Mouse (Mus musculus): ENCODE results near the gene Slpi. TPM values are rescaled to one million over a fixed set of nuclear protein-coding genes. Genes with fewer than 3 reads are reported as not detected.

Slpi gene
- total and polyA plus RNA-seq, 2 experiments = 1.4 to 4.5 TPM

DNA sequence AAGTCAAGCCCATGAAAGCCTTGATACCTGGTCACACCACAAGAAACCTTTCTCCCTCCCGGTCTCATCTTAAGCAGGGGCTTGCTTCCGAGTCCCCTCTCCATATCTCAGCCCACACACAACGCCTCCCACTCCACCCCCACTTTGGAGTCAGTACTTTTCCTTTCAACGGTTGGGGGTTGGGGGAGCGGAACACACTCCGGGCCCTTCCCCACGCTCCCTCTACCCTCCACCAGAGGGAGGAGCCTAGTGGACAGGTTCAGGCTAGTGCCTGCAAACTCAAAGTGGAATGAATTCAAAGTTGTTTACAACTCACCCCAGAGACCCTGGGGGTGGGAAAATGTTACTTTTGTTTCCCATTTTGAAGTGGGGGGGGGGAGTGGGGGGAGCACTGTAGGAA is 41.8 kb upstream of the Slpi start:
- 35% methylated on average over 7 of the region's 7 CpGs for WGBS

DNA sequence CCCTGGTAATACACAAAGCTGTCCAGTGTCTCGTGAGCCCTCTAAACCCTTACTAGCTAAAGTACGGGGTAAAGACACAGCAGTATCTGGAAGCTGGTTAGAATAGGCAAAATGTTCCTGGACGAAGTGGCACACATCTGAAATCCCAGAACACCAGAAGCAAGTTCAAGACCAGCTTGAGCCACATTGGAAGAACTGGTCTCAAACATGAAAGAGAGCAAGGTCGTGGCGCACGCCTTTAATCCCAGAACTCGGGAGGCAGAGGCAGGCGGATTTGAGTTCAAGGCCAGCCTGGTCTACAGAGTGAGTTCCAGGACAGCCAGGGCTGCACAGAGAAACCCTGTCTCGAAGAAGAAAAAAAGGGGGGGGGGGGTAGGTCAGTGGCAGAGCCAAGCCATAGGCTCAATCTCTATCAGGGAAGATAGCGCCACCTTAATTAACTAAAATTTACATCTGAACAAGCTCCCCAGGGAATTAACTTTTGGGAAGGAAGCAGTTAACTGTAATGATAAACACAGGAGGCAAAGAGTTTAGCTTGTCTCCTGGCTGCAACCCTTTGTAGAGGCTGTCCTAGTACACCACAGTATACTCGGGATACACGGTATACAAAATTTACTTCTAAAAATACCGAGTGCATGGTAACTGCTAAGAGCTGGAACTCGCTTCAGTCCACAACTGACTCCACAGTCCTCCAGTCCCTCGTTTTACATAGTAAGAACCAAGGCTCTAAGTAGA is 41.2 kb upstream of the Slpi start:
- 48% methylated on average over 15 of the region's 15 CpGs for WGBS
- Histone ChIP-seq H3K4me3 (ENCODE audit: insufficient read depth, low read depth, low read length) (no peak overlapping the region), H3K27me3 (ENCODE audit: control insufficient read depth, insufficient read depth, low read length) (no peaks in the 10 kb centered on the region)

More for the DNA sequence above, 41.8 kb upstream of the Slpi start:
- Histone ChIP-seq H3K36me3 (ENCODE audit: control insufficient read depth, insufficient read depth, low read length) (peaks cover 60% of the 10 kb centered on the region), H3K4me1 (ENCODE audit: control insufficient read depth, insufficient read depth, low read length) (peaks cover 73% of the 10 kb centered on the region), H3K27ac (replicated peaks; ENCODE audit: insufficient read depth, low read depth, low read length) (peak overlapping the region; percentile 66), H3K27me3 (ENCODE audit: control insufficient read depth, insufficient read depth, low read length) (no peaks in the 10 kb centered on the region), H3K4me3 (ENCODE audit: insufficient read depth, low read depth, low read length) (no peak overlapping the region), H3K9ac (ENCODE audit: low read depth, low read length) (peak overlapping the region; percentile 29; the same call in 1 of the 2 replicates), H3K79me2 (ENCODE audit: control insufficient read depth, insufficient read depth, low read length) (peaks cover 10% of the 10 kb centered on the region; the same call in 1 of the 2 replicates)
- TF ChIP-seq CTCF (IDR thresholded peaks at IDR 0.05; ENCODE audit: low read depth, low read length) = 0 out of 2 replicates have a peak, but pooled peaks have one; percentile 19
- TF ChIP-seq POLR2A (IDR thresholded peaks at IDR 0.05; ENCODE audit: extremely low read depth, insufficient read depth, low read length) = no peak
- peak; percentile 37 for DNase-seq (ENCODE audit: extremely low read depth, low read depth, low spot score)

DNA sequence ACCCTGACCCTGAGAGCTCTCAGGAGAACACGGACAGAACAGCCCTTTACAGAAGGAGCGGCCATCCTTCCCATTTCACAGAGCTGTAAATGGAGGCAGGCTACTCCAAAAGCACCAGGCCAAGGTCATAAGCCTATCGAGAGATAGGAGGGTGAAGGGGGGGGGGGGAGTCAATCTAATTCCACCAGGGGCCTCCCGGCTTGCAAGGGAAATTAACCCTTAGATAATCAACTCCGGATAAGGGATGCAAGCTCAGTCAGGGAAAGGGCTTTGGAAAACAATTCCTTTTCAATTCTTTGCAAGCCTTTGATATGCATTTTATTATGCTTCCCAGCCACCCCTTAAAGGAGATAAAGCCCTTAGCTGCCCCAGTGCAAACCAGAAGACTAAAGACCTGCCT is 39.6 kb upstream of the Slpi start:
- Histone ChIP-seq H3K4me1 (ENCODE audit: control insufficient read depth, insufficient read depth, low read length) (peaks cover 65% of the 10 kb centered on the region), H3K27ac (replicated peaks; ENCODE audit: insufficient read depth, low read depth, low read length) (peak overlapping the region; percentile 28), H3K79me2 (ENCODE audit: control insufficient read depth, insufficient read depth, low read length) (no peaks in the 10 kb centered on the region; the same call in 1 of the 2 replicates), H3K36me3 (ENCODE audit: control insufficient read depth, insufficient read depth, low read length) (peaks cover 68% of the 10 kb centered on the region), H3K4me3 (ENCODE audit: insufficient read depth, low read depth, low read length) (no peak overlapping the region), H3K27me3 (ENCODE audit: control insufficient read depth, insufficient read depth, low read length) (no peaks in the 10 kb centered on the region), H3K9ac (ENCODE audit: low read depth, low read length) (no peak overlapping the region)
- no peak for TF ChIP-seq POLR2A (IDR thresholded peaks at IDR 0.05; ENCODE audit: extremely low read depth, insufficient read depth, low read length)
- no peak for TF ChIP-seq CTCF (IDR thresholded peaks at IDR 0.05; ENCODE audit: low read depth, low read length)
- WGBS = 43% methylated on average over 5 of the region's 5 CpGs
- no peak for DNase-seq (ENCODE audit: extremely low read depth, low read depth, low spot score)

More for the DNA sequence above, 41.2 kb upstream of the Slpi start:
- peaks cover 4% of the 10 kb centered on the region; the same call in 1 of the 2 replicates for H3K79me2 ChIP-seq (ENCODE audit: control insufficient read depth, insufficient read depth, low read length)
- TF ChIP-seq POLR2A (IDR thresholded peaks at IDR 0.05; ENCODE audit: extremely low read depth, insufficient read depth, low read length) (no peak), CTCF (IDR thresholded peaks at IDR 0.05; ENCODE audit: low read depth, low read length) (no peak)
- peak overlapping the region; percentile 25; the same call in 1 of the 2 replicates for H3K9ac ChIP-seq (ENCODE audit: low read depth, low read length)
- peak; percentile 18 for DNase-seq (ENCODE audit: extremely low read depth, low read depth, low spot score)
- H3K27ac ChIP-seq (replicated peaks; ENCODE audit: insufficient read depth, low read depth, low read length) = peak overlapping the region; percentile 66
- H3K36me3 ChIP-seq (ENCODE audit: control insufficient read depth, insufficient read depth, low read length) = peaks cover 66% of the 10 kb centered on the region
- H3K4me1 ChIP-seq (ENCODE audit: control insufficient read depth, insufficient read depth, low read length) = peaks cover 71% of the 10 kb centered on the region

DNA sequence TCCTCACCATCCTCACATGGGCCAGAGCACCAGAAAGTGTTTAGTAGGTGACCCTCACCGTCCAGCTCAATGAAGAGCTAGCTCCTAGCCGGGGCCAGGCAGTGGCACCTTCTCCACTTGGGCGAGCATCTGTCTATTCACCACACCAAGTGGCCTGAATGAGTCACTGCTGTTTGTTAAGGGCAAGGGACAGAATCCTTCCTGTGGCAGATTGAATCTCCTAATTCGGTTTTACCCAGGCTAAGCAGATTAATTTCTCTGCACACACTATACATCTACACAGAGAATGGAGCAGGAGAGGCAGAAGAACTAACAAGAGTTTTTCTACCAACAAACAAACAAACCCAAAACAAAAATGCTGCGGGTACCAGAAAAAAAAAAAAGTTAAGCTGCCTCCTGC is 38.1 kb upstream of the Slpi start:
- H3K27me3 ChIP-seq (ENCODE audit: control insufficient read depth, insufficient read depth, low read length) = no peaks in the 10 kb centered on the region
- peaks cover 66% of the 10 kb centered on the region for H3K4me1 ChIP-seq (ENCODE audit: control insufficient read depth, insufficient read depth, low read length)
- H3K9ac ChIP-seq (ENCODE audit: low read depth, low read length) = no peak overlapping the region
- peaks cover 68% of the 10 kb centered on the region for H3K36me3 ChIP-seq (ENCODE audit: control insufficient read depth, insufficient read depth, low read length)
- no peak for TF ChIP-seq POLR2A (IDR thresholded peaks at IDR 0.05; ENCODE audit: extremely low read depth, insufficient read depth, low read length)
- no peak for TF ChIP-seq CTCF (IDR thresholded peaks at IDR 0.05; ENCODE audit: low read depth, low read length)
- DNase-seq (ENCODE audit: extremely low read depth, low read depth, low spot score) = peak; percentile 31
- no peaks in the 10 kb centered on the region; the same call in 1 of the 2 replicates for H3K79me2 ChIP-seq (ENCODE audit: control insufficient read depth, insufficient read depth, low read length)
- no peak overlapping the region for H3K4me3 ChIP-seq (ENCODE audit: insufficient read depth, low read depth, low read length)
- 69% methylated on average over 5 of the region's 5 CpGs for WGBS
- H3K27ac ChIP-seq (replicated peaks; ENCODE audit: insufficient read depth, low read depth, low read length) = peak overlapping the region; percentile 28; the same call in 1 of the 2 replicates

DNA sequence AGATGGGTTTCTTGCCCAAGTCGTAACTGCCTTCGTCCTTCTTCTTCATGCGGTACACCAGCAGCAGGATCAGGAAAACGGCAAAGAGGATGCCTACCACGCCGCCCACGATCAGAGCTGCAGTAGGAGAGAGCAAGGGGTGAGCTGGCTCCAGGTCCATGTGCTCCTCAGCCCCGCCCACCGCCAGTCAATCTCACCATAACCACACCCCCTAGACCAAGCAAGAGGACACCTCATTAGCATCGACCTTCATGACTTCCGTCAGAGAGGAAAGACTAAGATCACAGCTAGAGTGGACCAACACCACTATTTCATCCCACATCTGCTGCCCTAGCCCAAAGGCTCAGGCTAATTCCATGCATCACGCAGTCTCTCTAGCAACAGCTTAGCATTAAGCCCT is 37.2 kb upstream of the Slpi start:
- peaks cover 64% of the 10 kb centered on the region for H3K36me3 ChIP-seq (ENCODE audit: control insufficient read depth, insufficient read depth, low read length)
- DNase-seq (ENCODE audit: extremely low read depth, low read depth, low spot score) = peak; percentile 67
- WGBS = 42% methylated on average over 12 of the region's 12 CpGs

DNA sequence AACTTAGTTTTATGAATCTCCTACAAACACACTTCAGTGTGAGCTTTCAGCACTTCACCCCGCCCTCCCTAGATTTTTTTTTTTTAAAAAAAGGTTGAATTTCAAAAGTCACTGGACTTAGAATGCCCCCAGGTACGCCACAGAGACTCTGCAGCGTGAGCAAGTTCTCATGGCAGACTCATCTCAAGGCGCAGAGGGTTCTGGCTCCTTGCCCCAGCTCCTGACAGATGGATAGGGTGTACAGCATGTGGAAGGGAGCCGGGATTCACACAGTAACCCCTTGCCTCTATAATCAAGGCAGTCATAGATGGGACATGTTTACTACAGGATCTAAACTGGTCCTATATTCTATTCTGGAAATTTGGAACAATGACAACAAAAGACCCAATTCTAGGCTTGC is 36.5 kb upstream of the Slpi start:
- 56% methylated on average over 5 of the region's 5 CpGs for WGBS
- Histone ChIP-seq H3K27ac (replicated peaks; ENCODE audit: insufficient read depth, low read depth, low read length) (no peak overlapping the region; the same call in 1 of the 2 replicates), H3K9ac (ENCODE audit: low read depth, low read length) (no peak overlapping the region), H3K79me2 (ENCODE audit: control insufficient read depth, insufficient read depth, low read length) (no peaks in the 10 kb centered on the region), H3K36me3 (ENCODE audit: control insufficient read depth, insufficient read depth, low read length) (peaks cover 57% of the 10 kb centered on the region), H3K27me3 (ENCODE audit: control insufficient read depth, insufficient read depth, low read length) (no peaks in the 10 kb centered on the region), H3K4me1 (ENCODE audit: control insufficient read depth, insufficient read depth, low read length) (peaks cover 58% of the 10 kb centered on the region), H3K4me3 (ENCODE audit: insufficient read depth, low read depth, low read length) (no peak overlapping the region)
- TF ChIP-seq CTCF (IDR thresholded peaks at IDR 0.05; ENCODE audit: low read depth, low read length) (no peak), POLR2A (IDR thresholded peaks at IDR 0.05; ENCODE audit: extremely low read depth, insufficient read depth, low read length) (no peak)
- DNase-seq (ENCODE audit: extremely low read depth, low read depth, low spot score) = peak; percentile 62

More for the DNA sequence above, 37.2 kb upstream of the Slpi start:
- Histone ChIP-seq H3K79me2 (ENCODE audit: control insufficient read depth, insufficient read depth, low read length) (no peaks in the 10 kb centered on the region; the same call in 1 of the 2 replicates), H3K27me3 (ENCODE audit: control insufficient read depth, insufficient read depth, low read length) (no peaks in the 10 kb centered on the region), H3K9ac (ENCODE audit: low read depth, low read length) (no peak overlapping the region), H3K4me3 (ENCODE audit: insufficient read depth, low read depth, low read length) (no peak overlapping the region), H3K4me1 (ENCODE audit: control insufficient read depth, insufficient read depth, low read length) (peaks cover 64% of the 10 kb centered on the region), H3K27ac (replicated peaks; ENCODE audit: insufficient read depth, low read depth, low read length) (0 out of 2 replicates have a peak overlapping the region, but pooled peaks have one; percentile 6)
- no peak for TF ChIP-seq POLR2A (IDR thresholded peaks at IDR 0.05; ENCODE audit: extremely low read depth, insufficient read depth, low read length)
- TF ChIP-seq CTCF (IDR thresholded peaks at IDR 0.05; ENCODE audit: low read depth, low read length) = no peak

Data from liver, adult 2 months (tissue).